Mouse (Mus musculus) lung, postnatal 4 days (tissue): ENCODE results near the gene Zfp747.
A peak's percentile ranks its signal among the peaks of the same experiment; 100 is the strongest.

ENCODE experiments used
- DNase-seq, 2 experiments: peaks; one replicate each; pipeline ENCODE4 v3.0.0; 2021

Zfp747 gene

GRCm38 (mm10) chr7:127326685-127327084 lies 49.2 kb downstream of the Zfp747 start:
- peak in 1 of 2 experiments; percentile 57 for DNase-seq

GRCm38 (mm10) chr7:127325550-127325949 lies 50.3 kb downstream of the Zfp747 start:
- DNase-seq: no peak

GRCm38 (mm10) chr7:127324944-127325343 lies 50.9 kb downstream of the Zfp747 start:
- no peak for DNase-seq
